26 mouse cellular contexts compared by ENCODE assay signal in genomic region chr12:57083533-57083932, GRCm38 (mm10).
DNase-seq lines count a peak whose midpoint lies in the region; ATAC-seq and TF ChIP-seq lines count a peak whose summit lies in the region.
"Had no signal": no experiment of that assay in that cellular context is flagged by ENCODE, and none has a peak within 500 bp of the region (broad histone marks: within the 10 kb centered on the region; RNA-seq: fewer than 3 reads in every experiment).

No protein-coding gene starts in this region.

- no peak for TF ChIP-seq POLR2A in limb, embryonic 14.5 days (IDR thresholded peaks at IDR 0.05; ENCODE audit: borderline replicate concordance, extremely low read depth, insufficient read depth, insufficient read length)
- TF ChIP-seq POLR2A in lung, adult 2 months (IDR thresholded peaks at IDR 0.05; ENCODE audit: borderline replicate concordance, extremely low read depth, low read depth, low read length), result no peak

- H3K9me3 ChIP-seq in hindbrain, embryonic 10.5 days, result no peaks in the 10 kb centered on the region
- no peaks in the 10 kb centered on the region for H3K9me3 ChIP-seq in hindbrain, embryonic 12.5 days (replicated peaks)
- no peaks in the 10 kb centered on the region for H3K9me3 ChIP-seq in limb, embryonic 14.5 days (ENCODE audit: control insufficient read depth, low read length)
- no peaks in the 10 kb centered on the region for H3K9me3 ChIP-seq in midbrain, embryonic 10.5 days (replicated peaks)
- H3K9me3 ChIP-seq: embryonic facial prominence, embryonic 10.5 days; embryonic facial prominence, embryonic 12.5 days; forebrain, embryonic 13.5 days; forebrain, embryonic 15.5 days; G1E had no signal

- H3K4me3 ChIP-seq in hindbrain, embryonic 10.5 days, result no peak overlapping the region
- H3K4me3 ChIP-seq in hindbrain, embryonic 12.5 days, result no peak overlapping the region
- no peak overlapping the region for H3K4me3 ChIP-seq in limb, embryonic 14.5 days (replicated peaks; ENCODE audit: low read length)
- H3K4me3 ChIP-seq in midbrain, embryonic 10.5 days, result no peak overlapping the region
- no peak overlapping the region for H3K4me3 ChIP-seq in lung, adult 2 months (replicated peaks; ENCODE audit: extremely low read depth, low read depth, low read length)
- H3K4me3 ChIP-seq: embryonic facial prominence, embryonic 10.5 days; embryonic facial prominence, embryonic 12.5 days; forebrain, embryonic 13.5 days; forebrain, embryonic 15.5 days had no signal

- no peak for ATAC-seq in hindbrain, embryonic 12.5 days (ENCODE audit: low FRiP score)
- 0 out of 2 replicates have a peak, but pooled peaks have one; percentile 62 for ATAC-seq in limb, embryonic 14.5 days (ENCODE audit: low FRiP score, low read depth)
- ATAC-seq: activated CD4-positive, CD25-positive, alpha-beta regulatory T cell, adult 4 months; CD4-positive, CD25-positive, alpha-beta regulatory T cell, adult 4 months; forebrain, embryonic 13.5 days; forebrain, embryonic 15.5 days; forebrain, postnatal 0 days; Patski had no signal

- DNase-seq in hindbrain, embryonic 10.5 days (ENCODE audit: low spot score), result peak; percentile 20
- peak; percentile 64 for DNase-seq in embryo, embryonic 10 days (ENCODE audit: low spot score)
- peak; percentile 49 for DNase-seq in embryo, embryonic 11 days
- DNase-seq in limb, embryonic 14.5 days (ENCODE audit: low spot score), result no peak
- no peak for DNase-seq in midbrain, embryonic 10.5 days (ENCODE audit: low spot score)
- no peak for DNase-seq in lung, adult 2 months
- DNase-seq in heart, adult 11 months, result no peak
- DNase-seq: adrenal gland, adult 8-10 months; adrenal gland, postnatal 14 days; adrenal gland, postnatal 36 days; B cell, adult 2 months; cerebellum, adult 2 months; cerebellum, adult 9-10 months; cerebellum, postnatal 10 days; cerebellum, postnatal 25 days; forebrain, postnatal 0 days had no signal

- no peak overlapping the region for H3K9ac ChIP-seq in hindbrain, embryonic 12.5 days
- H3K9ac ChIP-seq in limb, embryonic 14.5 days (ENCODE audit: low read depth, low read length, severe bottlenecking), result no peak overlapping the region
- H3K9ac ChIP-seq: embryonic facial prominence, embryonic 12.5 days; forebrain, embryonic 13.5 days; forebrain, embryonic 15.5 days; forebrain, postnatal 0 days had no signal

- H3K36me3 ChIP-seq in hindbrain, embryonic 10.5 days, result no peaks in the 10 kb centered on the region
- no peaks in the 10 kb centered on the region for H3K36me3 ChIP-seq in hindbrain, embryonic 12.5 days
- no peaks in the 10 kb centered on the region for H3K36me3 ChIP-seq in limb, embryonic 14.5 days (ENCODE audit: control insufficient read depth, insufficient read depth, low read length)
- H3K36me3 ChIP-seq in midbrain, embryonic 10.5 days, result no peaks in the 10 kb centered on the region
- H3K36me3 ChIP-seq: embryonic facial prominence, embryonic 10.5 days; embryonic facial prominence, embryonic 12.5 days; forebrain, embryonic 15.5 days; G1E had no signal

- no peaks in the 10 kb centered on the region for H3K27me3 ChIP-seq in hindbrain, embryonic 10.5 days (ENCODE audit: insufficient read depth, poor library complexity, severe bottlenecking)
- H3K27me3 ChIP-seq in hindbrain, embryonic 12.5 days, result no peaks in the 10 kb centered on the region
- no peaks in the 10 kb centered on the region for H3K27me3 ChIP-seq in limb, embryonic 14.5 days (ENCODE audit: control insufficient read depth, insufficient read depth, low read length)
- H3K27me3 ChIP-seq in midbrain, embryonic 10.5 days (ENCODE audit: low read depth, poor library complexity, severe bottlenecking), result no peaks in the 10 kb centered on the region
- H3K27me3 ChIP-seq: CH12.LX; embryonic facial prominence, embryonic 12.5 days; forebrain, embryonic 13.5 days; forebrain, embryonic 15.5 days had no signal

- H3K4me1 ChIP-seq in hindbrain, embryonic 10.5 days (replicated peaks), result peaks cover 21% of the 10 kb centered on the region
- peaks cover 3% of the 10 kb centered on the region for H3K4me1 ChIP-seq in hindbrain, embryonic 12.5 days
- H3K4me1 ChIP-seq in limb, embryonic 14.5 days (ENCODE audit: control insufficient read depth, insufficient read depth, low read length), result peaks cover 5% of the 10 kb centered on the region; the same call in 1 of the 2 replicates
- H3K4me1 ChIP-seq in midbrain, embryonic 10.5 days, result peaks cover 20% of the 10 kb centered on the region
- no peaks in the 10 kb centered on the region for H3K4me1 ChIP-seq in lung, adult 2 months (ENCODE audit: control insufficient read depth, insufficient read depth, low read length)
- H3K4me1 ChIP-seq: embryonic facial prominence, embryonic 12.5 days; forebrain, embryonic 15.5 days had no signal

- no peak overlapping the region for H3K4me2 ChIP-seq in hindbrain, embryonic 12.5 days (replicated peaks)
- no peak overlapping the region for H3K4me2 ChIP-seq in limb, embryonic 14.5 days (replicated peaks; ENCODE audit: low read depth, low read length, severe bottlenecking)
- H3K4me2 ChIP-seq: embryonic facial prominence, embryonic 12.5 days; forebrain, embryonic 13.5 days; forebrain, embryonic 15.5 days had no signal

- 63% methylated on average over 5 of the region's 5 CpGs for WGBS in hindbrain, embryonic 10.5 days
- WGBS in hindbrain, embryonic 12.5 days, result 57% methylated on average over 5 of the region's 5 CpGs
- WGBS in limb, embryonic 14.5 days, result 24% methylated on average over 5 of the region's 5 CpGs
- WGBS in midbrain, embryonic 10.5 days, result 82% methylated on average over 5 of the region's 5 CpGs
- WGBS in lung, adult 2 months, result 77% methylated on average over 5 of the region's 5 CpGs

- no peak for TF ChIP-seq CTCF in lung, adult 2 months (IDR thresholded peaks at IDR 0.05; ENCODE audit: insufficient read depth, low read length)

- H3K27ac ChIP-seq in hindbrain, embryonic 10.5 days, result no peak overlapping the region
- H3K27ac ChIP-seq in hindbrain, embryonic 12.5 days, result no peak overlapping the region
- H3K27ac ChIP-seq in limb, embryonic 14.5 days (replicated peaks; ENCODE audit: low read depth, low read length), result no peak overlapping the region
- no peak overlapping the region for H3K27ac ChIP-seq in midbrain, embryonic 10.5 days (replicated peaks)
- H3K27ac ChIP-seq: embryonic facial prominence, embryonic 10.5 days; embryonic facial prominence, embryonic 12.5 days; forebrain, embryonic 13.5 days; forebrain, embryonic 15.5 days had no signal

Comparison
In these comparisons a context has a peak if more than half of its experiments do, and no peak if none do; other contexts are left out.
1. DNase-seq: peak in hindbrain, embryonic 10.5 days (single experiment), embryo, embryonic 10 days (single experiment) and embryo, embryonic 11 days (single experiment); none in limb, embryonic 14.5 days (single experiment), midbrain, embryonic 10.5 days (single experiment), lung, adult 2 months (single experiment) and heart, adult 11 months (single experiment).